Mouse (Mus musculus): ENCODE measurements around the gene Rnf215. TPM values are rescaled to one million over a fixed set of nuclear protein-coding genes. Genes with fewer than 3 reads are reported as not detected.
"Not testable (repeated sequence)": the region's sequence is repeated elsewhere in the genome, so short reads cannot be mapped to it uniquely, and the experiment has no call there.

The Rnf215 gene
- total RNA-seq, 2 experiments from 2014 or later = 57.0 to 58.6 TPM

- intact Hi-C loops (cut with DNase I) = no loop called here
- DNase-seq = no peak
Measured at GRCm38 (mm10) chr11:4112861-4113260, 22.1 kb upstream of the Rnf215 start.

GRCm38 (mm10) chr11:4113496-4113895 is 21.5 kb upstream of the Rnf215 start:
- intact Hi-C loops (cut with DNase I) = no loop called here
- DNase-seq = no peak

- intact Hi-C loops (cut with DNase I) = no loop called here
- DNase-seq = no peak
Measured at GRCm38 (mm10) chr11:4113970-4114369, 21.0 kb upstream of the Rnf215 start.

GRCm38 (mm10) chr11:4114541-4114940 is 20.5 kb upstream of the Rnf215 start:
- DNase-seq; intact Hi-C loops (cut with DNase I): not testable (repeated sequence)

GRCm38 (mm10) chr11:4115407-4115806 is 19.6 kb upstream of the Rnf215 start:
- intact Hi-C loops (cut with DNase I) = no loop called here

DNA sequence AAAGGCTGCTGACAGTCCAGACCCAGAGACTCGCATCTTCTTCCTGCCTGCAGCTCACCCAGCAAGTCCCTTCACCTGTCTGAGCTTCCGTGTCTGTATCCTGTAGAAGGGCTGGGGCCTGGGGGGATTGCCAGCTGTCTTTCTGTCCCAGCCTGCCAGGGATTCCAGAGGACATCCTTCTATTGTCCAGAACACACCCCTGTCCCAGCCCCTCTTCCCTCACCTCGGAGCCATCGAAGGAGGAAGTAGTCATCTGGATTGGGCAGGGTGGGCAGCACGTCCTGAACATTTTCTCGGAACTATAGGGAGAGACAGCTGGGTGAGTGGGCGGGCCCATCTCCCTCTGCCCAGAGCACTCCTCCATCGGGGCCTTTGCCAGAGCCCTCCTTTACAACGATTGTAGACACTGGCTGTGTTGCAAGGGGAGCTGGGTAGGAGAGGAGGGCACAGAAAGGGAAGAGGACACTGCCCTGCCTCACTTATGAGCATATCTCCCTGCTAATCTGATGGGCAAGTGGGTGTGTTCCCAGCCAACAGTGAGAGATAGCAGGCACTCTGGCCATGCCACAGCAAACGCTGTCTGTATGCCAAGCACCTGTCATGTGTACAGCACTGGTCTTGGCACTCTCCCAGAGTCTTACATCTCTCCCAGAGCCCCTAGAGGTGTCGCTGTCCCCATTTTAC is 18.4 kb upstream of the Rnf215 start:
- no peak for DNase-seq
- intact Hi-C loops (cut with DNase I) = no loop called here

More at GRCm38 (mm10) chr11:4115407-4115806, 19.6 kb upstream of the Rnf215 start:
- no peak for DNase-seq

- intact Hi-C loops (cut with DNase I) = no loop called here
- no peak for DNase-seq
Measured at GRCm38 (mm10) chr11:4117372-4118071, 17.5 kb upstream of the Rnf215 start.

- peak; percentile 66 for DNase-seq
- intact Hi-C loops (cut with DNase I) = no loop called here
Measured at GRCm38 (mm10) chr11:4118081-4118921, 16.7 kb upstream of the Rnf215 start.

GRCm38 (mm10) chr11:4119635-4120034 is 15.4 kb upstream of the Rnf215 start:
- intact Hi-C loops (cut with DNase I) = no loop called here
- no peak for DNase-seq

DNA sequence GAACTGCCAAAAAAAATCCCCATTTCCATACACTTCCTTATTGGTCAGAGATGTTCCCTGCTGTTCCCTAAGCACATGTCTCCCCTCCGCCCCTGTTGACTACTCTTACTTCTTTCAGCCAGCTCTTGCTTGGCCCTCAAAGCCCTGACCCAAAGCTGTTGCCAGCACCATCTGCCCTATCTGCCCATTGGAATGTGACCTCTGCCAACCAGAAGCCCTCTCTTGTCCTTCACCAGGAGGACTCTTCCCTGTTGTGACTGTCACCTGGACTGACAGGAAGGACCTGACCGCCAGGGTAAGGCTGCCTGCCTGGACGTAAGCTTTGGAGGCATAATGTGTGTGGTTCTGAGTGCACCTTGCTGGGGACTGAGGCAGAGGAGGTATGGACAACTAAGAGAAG is 13.3 kb upstream of the Rnf215 start:
- intact Hi-C loops (cut with DNase I) = no loop called here

GRCm38 (mm10) chr11:4122226-4122625 is 12.8 kb upstream of the Rnf215 start:
- DNase-seq = no peak
- intact Hi-C loops (cut with DNase I) = no loop called here

More for the DNA sequence above, 13.3 kb upstream of the Rnf215 start:
- no peak for DNase-seq

GRCm38 (mm10) chr11:4122742-4123579 is 12.0 kb upstream of the Rnf215 start, which contains the start of gene Sec14l2:
Sec14l2 (minus strand) TSS chr11:4123415.
- intact Hi-C loops (cut with DNase I) = no loop called here
- no peak for DNase-seq

- peak; percentile 42 for DNase-seq
- intact Hi-C loops (cut with DNase I) = no loop called here
Measured at GRCm38 (mm10) chr11:4123922-4124321, 11.1 kb upstream of the Rnf215 start.

DNA sequence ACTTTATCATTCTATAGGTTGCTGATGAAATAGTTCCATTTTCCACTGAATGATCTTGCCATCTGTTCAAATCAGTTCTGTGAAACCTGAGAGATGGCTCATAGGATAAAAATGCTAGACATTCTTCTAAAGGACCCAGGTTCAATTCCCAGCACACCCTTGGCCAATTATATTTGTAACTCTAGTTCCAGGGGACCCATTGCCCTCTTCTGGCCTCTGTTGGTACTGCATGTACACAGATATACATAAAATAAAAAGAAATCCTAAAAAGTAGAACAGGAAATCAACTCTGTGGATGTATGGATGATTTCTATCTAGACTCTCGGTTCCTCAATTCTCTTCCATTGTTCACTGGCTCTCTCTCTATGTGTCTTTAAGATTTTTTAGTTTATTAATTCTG is 7.9 kb upstream of the Rnf215 start:
- no peak for DNase-seq
- intact Hi-C loops (cut with DNase I) = no loop called here

DNA sequence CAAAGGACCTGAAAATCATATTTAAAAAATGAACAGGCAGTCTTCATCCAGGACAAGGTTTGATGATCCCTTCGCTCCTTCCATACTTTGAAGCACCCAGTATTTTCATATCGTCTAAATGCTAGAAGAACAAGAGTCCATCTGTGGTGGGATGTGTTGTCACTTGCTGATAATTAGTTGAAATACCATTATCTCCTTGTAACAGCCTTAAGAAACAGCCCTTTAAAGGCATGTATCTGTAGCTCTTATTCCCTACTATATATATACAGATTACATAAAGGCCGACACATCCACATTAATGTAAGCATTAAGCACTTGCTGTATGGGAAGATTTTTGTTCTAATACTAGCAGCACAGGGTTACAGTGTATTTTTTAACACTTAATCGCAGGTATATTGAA is 6.5 kb upstream of the Rnf215 start:
- intact Hi-C loops (cut with DNase I); DNase-seq: not testable (repeated sequence)

DNA sequence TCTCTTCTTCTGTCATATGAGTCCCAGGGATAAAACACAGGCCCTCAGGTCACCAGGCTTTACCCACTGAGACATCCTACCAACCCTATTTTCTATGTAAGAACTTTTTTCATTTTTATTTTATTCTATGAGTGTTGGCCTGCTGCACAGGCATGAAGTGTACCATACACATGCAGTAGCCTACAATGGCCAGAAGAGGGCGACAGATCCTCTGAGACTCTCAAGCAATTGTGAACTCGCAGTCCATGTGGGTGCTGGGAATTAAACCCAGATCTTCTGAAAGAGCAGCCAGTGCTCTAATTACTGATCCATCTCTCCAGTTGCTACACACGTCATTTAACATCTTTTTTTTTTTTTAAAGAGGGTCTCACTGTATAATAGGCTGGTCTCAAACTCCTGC is 1.6 kb upstream of the Rnf215 start:
- intact Hi-C loops (cut with DNase I) = no loop called here
- DNase-seq = no peak

GRCm38 (mm10) chr11:4134400-4134799 is 602 bp upstream of the Rnf215 start:
- no peak for DNase-seq
- intact Hi-C loops (cut with DNase I) = loop anchor here (2.0 kb wide), 1 partner anchor 84 kb away; the partner anchor contains the start of gene Castor1

GRCm38 (mm10) chr11:4138964-4139363 is 4.0 kb downstream of the Rnf215 start:
- DNase-seq = no peak
- intact Hi-C loops (cut with DNase I) = no loop called here

DNA sequence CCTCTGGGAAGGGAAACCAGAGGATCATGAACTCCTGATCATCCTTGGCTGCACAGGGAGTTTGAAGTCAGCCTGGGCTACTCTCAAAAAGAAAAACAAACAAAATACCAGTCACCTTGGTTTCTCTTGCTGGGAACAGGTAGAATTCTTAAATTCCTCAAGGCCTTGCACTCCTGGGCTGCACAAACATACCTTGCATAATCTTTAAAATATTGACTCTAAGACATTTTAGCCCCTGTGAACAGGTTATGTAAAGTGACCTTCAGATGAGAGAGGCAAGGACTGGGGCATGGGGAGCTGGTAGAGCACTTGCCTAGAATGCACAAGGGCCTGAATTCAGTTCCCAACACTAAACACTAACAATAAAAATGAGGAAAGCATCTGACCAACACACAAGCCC is 6.5 kb downstream of the Rnf215 start:
- DNase-seq = no peak
- intact Hi-C loops (cut with DNase I) = no loop called here

DNA sequence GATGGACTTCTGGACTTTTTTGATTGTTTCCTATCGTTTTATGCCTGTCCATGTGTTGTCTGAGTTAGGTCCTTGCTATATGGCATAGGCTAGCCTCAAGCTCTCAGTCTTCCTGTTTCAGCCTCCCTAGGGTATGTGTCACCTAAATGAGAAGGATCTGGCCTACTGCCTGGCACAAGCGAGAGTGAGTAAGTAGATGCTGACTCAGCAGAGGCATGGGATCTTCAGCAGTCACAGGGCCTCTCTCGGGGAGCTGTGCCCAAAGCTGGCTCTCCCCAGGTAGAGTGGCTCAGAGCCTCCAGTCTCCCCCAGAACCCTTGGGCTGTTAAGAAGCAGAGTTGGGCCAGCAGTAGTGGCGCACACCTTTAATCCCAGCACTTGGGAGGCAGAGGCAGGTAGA is 7.3 kb downstream of the Rnf215 start:
- no peak for DNase-seq
- intact Hi-C loops (cut with DNase I) = no loop called here

Data from left cerebral cortex, postnatal 4 days (tissue).